Mouse (Mus musculus): ENCODE results near the gene Antxrl.

Antxrl gene

GRCm38 (mm10) chr14:34104892-34105291 lies 52.4 kb downstream of the Antxrl start:
- peak in 1 of 2 experiments; percentile 22 for DNase-seq

GRCm38 (mm10) chr14:34106389-34107062 lies 54.0 kb downstream of the Antxrl start:
- DNase-seq: peak in 1 of 2 experiments; percentile 19

- no peak for DNase-seq
Measured at GRCm38 (mm10) chr14:34107594-34107993, 55.1 kb downstream of the Antxrl start.

- DNase-seq: no peak
Measured at GRCm38 (mm10) chr14:34114311-34114710, 61.8 kb downstream of the Antxrl start.

GRCm38 (mm10) chr14:34119046-34119723 lies 66.7 kb downstream of the Antxrl start:
- no peak for DNase-seq

- no peak for DNase-seq
Measured at GRCm38 (mm10) chr14:34120016-34120910, 67.8 kb downstream of the Antxrl start.

- no peak for DNase-seq
Measured at GRCm38 (mm10) chr14:34120923-34121351, 68.4 kb downstream of the Antxrl start.

- DNase-seq: no peak
Measured at GRCm38 (mm10) chr14:34121691-34122090, 69.2 kb downstream of the Antxrl start.

Measured in spleen, adult 18-20 months (tissue).